Mouse (Mus musculus) ES-E14 (cell line): ENCODE data around the gene Tead4.

Source experiments
- CHD2 ChIP-seq: IDR thresholded peaks from 2 replicates; pipeline ENCODE4 v1.6.1; 2014; ENCODE audit warnings: mild to moderate bottlenecking, low read depth, low read length, inconsistent platforms
- HCFC1 ChIP-seq: IDR thresholded peaks from 2 replicates; pipeline ENCODE4 v1.6.1; 2012; ENCODE audit warnings: low read length, inconsistent platforms, borderline replicate concordance; ENCODE audit not compliant: insufficient read depth
- MAFK ChIP-seq: IDR thresholded peaks from 2 replicates; pipeline ENCODE4 v1.6.1; 2014; ENCODE audit warnings: mild to moderate bottlenecking, low read depth, low read length, inconsistent platforms; ENCODE audit not compliant: insufficient read depth
- ZC3H11A ChIP-seq: IDR thresholded peaks from 2 replicates; pipeline ENCODE4 v1.6.1; 2012; ENCODE audit warnings: low read depth, mild to moderate bottlenecking, inconsistent platforms, low read length, borderline replicate concordance
- ZNF384 ChIP-seq: IDR thresholded peaks from 2 replicates; pipeline ENCODE4 v1.6.1; 2012; ENCODE audit warnings: low read depth, low read length, inconsistent platforms

GRCm38 (mm10) chr6:128337467-128337866 is 36.8 kb upstream of the Tead4 start:
- TF ChIP-seq ZC3H11A (no peak), ZNF384 (no peak), MAFK (no peak), CHD2 (no peak), HCFC1 (no peak)
